Mouse (Mus musculus) heart, adult 9 months (tissue): ENCODE measurements around the gene Vmn2r19.
"Not testable (repeated sequence)": the region's sequence is repeated elsewhere in the genome, so short reads cannot be mapped to it uniquely, and the experiment has no call there.

Experiments used
- DNase-seq, 2 experiments: peaks; one replicate each; pipeline ENCODE4 v3.0.0; 2022; ENCODE audit warnings: low spot score in 2 of 2

Vmn2r19 gene

GRCm38 (mm10) chr6:123308033-123308432 is at the start of gene Vmn2r19:
TSS of gene Vmn2r19 (plus strand) at chr6:123308333.
- DNase-seq, result no peak

GRCm38 (mm10) chr6:123258946-123259345 is 49.2 kb upstream of the Vmn2r19 start:
- no peak for DNase-seq

DNA sequence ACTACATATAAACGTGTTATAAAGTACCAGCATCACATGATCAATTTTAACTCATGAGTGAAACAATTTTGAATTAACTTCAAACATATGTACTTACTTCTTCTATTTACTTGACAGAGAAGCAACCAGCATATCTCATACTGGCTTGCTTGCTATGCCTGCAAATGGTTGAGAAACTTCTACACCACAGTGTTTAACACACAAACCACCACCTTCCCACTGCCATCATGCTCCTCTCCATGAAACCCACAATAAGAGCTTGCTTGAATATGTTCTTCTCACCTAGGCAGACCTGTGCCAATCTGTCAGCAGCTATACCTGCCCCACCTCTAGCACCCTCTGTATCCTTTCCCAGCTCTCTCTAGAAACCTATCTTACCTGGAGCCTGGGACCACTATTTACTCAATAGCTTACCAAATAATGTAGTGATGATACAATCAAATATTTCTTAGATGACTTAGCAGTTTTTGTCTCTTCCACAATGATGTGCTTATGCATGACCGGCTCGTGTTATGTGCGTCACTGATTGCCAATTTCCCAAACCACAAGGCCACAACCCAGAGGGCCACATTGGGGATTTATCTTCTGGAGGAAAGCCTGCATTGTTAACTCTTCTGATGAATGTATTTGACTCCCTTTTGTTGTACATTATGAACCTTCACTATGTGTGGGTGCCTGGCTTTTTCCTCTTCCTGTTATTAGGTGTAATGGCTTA is 48.1 kb upstream of the Vmn2r19 start:
- no peak for DNase-seq

DNA sequence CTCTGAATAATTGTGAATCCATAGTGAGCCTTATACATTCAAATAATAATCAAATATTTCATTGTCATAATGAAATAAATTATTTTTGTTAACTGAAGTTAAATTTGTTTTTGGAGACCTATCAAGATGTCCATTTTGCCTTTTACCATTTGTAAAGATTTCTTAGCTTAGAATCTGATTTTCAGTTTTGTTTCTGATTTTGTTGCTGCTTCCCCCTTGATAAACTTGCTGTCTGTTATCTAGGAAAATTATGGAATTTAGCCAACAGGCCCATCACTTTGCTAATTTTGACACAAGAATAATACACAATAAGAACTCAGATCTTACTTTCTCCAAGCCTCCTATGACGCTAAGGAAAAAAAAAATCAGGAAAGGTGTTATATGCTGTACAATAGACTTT is 47.3 kb upstream of the Vmn2r19 start:
- DNase-seq, result no peak

DNA sequence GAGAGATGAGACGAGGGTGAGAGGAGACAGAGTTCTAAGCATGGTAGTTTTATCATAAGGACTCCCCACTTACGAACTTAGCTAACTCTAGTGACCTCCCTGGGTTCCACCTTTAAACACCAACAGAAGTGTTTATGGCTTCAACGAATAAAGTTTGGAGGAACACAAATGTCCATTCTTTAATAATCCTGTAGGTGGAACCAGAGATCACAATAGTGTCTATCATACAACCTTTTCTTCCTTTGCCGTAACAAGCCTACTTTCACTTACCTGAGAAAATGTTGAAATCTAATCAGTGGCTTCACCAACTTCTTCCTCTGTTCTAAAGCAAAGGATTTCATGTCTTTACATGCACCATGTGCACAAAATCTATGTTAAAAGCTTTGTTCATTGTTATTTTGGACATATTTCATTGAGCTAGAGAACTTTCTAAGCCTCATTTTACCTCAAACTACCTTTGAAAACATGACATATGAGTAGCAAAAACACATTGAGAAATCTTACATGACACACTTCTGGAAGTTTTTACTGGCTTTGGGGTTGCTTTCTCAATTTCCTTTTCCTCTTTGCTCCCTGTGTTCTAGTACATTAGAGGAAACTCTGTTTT is 46.5 kb upstream of the Vmn2r19 start, which contains the start of gene Clec4d:
Clec4d (plus strand) TSS at position 557 of the 607 bp plus-strand sequence.
- no peak for DNase-seq

DNA sequence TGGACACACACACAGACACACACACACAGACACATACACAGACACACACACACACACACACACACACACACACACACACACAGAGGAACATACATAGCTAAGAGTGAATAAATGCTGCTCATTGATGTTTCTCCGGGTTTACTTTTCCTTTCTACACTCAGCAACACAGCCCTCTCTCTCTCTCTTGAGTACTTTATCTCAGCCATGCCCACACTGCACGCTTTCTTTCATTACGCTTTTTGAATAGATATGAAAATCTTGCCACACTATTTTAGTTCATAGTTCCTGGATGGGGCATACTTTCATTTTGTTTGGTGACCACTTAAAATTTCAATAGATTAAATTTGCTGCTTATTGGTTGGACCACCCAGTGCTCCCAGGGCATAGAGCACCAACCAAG is 43.9 kb upstream of the Vmn2r19 start:
- no peak for DNase-seq

DNA sequence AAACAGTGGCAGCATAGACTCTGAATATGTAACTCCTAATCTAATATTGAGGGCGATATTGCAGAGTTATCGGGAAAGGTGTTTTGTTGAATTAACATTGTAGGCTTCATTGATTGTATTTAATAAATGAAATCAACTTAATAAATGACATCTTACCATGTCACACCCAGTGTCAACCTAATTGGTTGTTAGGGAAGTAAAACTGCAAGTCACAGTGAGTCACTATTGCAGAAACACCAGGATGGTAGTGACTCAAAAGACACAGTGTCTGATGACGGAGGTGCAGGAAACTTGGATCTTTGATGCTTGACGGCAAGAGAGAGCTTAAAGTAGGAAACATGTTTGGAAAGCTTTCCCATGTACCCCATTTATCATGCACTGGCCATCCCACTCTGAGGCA is 42.3 kb upstream of the Vmn2r19 start:
- DNase-seq, result no peak

DNA sequence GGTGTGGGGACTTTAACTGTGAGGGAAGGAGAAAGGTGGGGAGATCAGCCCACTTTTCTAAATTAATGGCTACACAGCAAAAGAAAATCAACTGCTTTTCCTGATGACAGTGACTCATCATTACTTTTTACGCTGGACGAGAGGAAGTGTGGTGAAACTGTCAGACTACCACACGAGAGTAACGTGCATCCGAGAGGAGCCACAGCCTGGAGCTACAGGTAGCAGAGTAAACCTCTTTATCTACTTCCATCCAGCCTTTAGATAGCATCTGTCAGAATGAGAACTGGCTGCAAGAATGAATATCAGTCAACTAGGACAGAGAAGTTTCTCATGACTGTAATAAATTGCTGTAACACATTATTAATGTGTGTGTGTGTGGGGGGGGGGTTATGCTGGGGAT is 41.2 kb upstream of the Vmn2r19 start:
- no peak for DNase-seq

DNA sequence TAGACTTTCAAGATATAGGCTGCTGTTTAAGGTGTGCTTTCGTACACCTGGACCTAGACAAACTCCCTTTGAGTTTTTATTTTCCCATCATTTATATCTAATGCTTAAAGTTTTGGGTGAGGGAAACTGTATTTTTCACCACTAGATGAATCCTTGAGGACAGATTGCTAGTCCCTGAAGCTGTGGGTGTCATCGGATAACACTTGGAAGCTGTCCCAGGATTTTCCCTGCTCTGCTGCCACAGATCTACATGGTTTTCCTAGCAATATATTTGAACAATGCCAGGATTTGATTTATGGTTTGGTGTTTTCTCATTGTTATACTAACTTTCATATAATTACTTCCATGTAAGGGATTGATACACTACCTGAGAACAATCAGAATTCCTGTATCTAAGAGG is 28.7 kb upstream of the Vmn2r19 start:
- no peak for DNase-seq

GRCm38 (mm10) chr6:123286311-123286710 is 21.8 kb upstream of the Vmn2r19 start:
- DNase-seq, result no peak

DNA sequence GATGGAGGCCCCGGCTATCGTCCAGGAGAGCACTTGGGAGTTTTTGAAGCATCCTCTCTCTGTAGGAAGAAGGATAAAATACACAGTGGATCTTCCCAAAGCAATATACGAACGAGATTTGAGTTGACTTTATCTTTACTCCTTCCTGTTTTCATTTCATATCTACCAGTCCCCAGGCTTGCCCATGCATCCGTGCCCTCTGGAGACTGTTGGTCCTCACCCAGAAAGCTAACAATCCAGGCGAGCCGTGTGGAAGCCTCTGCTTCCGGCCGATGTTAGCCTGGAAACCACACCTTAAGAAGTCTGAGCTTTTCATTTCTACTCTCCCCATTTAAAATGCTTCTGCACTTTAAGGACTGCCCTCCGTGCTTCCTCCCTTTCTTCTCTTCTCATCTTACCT is 19.2 kb upstream of the Vmn2r19 start:
- no peak for DNase-seq

DNA sequence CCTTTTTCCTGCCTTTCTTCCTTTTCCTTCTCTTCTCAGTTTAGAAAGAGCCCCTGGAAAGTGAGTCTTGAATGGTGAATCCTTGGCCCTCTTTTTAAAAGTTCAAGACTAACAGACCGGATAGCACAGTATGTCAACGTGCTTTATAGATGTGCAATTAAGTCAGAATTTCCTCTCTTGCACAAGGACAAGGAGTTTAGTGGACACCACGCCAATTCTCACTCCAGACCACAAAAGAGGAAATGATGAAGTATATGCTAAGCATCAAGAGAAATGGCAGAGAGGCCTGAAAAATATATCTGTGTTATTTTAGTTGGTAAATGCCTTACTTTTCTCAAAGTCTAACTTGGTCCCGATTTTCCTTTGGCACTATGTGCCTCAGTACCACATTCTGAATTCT is 18.4 kb upstream of the Vmn2r19 start, which contains the start of gene Clec4e:
Clec4e (minus strand) TSS at position 118 of the 400 bp plus-strand sequence.
- no peak for DNase-seq

DNA sequence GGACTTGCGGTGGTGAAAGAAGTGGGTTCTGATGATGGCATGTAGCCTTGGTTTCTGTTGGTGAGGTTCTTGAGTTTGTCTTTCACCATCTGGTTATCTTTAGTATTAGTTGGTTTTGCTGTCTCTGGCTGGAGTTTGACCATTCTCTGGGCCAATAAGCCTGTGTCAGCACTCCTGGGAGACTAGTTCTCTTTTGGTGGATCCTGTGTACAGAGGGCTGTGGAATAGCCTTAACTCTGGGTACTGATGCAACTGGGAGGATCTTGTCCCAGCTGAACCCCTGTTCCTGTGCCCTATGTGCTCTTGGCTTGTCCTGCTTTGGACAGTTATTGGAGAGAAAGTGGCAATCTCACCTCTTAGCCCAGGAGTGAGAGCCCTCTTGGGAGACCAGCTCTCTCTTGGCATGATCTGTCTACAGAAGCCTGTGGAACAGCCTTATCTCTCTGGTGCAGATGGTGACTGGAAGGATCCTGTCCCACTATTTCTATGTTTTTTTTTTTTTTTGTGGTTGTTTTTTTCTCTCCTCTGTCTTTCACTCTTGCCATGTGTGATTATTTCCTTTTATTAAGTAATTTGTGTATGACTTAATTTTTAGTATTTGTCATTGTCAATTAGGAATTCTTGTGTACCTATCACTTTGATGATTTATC is 15.3 kb upstream of the Vmn2r19 start:
- DNase-seq, result no peak

- DNase-seq, result not testable (repeated sequence)
These were observed 14.6 kb upstream of the Vmn2r19 start for GRCm38 (mm10) chr6:123293509-123293908.

DNA sequence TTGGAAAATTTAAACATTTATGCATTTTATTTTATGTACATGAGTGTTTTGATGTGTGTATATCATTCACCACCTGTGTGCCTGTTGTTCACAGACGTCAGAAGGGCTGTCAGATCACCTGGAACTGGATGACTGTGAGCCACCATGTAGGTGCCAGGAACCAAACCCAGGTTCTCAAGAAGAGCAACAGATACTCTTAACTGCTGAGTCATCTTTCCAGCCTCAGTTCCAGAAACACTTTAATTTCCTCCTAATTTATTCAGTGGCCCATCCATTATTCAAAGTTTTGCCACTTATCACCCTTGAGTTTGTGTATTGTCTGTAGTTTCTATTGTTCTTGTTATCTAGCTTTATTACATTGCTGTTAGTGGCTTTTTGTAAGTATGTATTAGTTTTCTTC is 11.4 kb upstream of the Vmn2r19 start:
- DNase-seq, result no peak

GRCm38 (mm10) chr6:123306315-123306714 is 1.8 kb upstream of the Vmn2r19 start:
- DNase-seq, result not testable (repeated sequence)

GRCm38 (mm10) chr6:123332503-123332902 is 24.4 kb downstream of the Vmn2r19 start:
- no peak for DNase-seq

DNA sequence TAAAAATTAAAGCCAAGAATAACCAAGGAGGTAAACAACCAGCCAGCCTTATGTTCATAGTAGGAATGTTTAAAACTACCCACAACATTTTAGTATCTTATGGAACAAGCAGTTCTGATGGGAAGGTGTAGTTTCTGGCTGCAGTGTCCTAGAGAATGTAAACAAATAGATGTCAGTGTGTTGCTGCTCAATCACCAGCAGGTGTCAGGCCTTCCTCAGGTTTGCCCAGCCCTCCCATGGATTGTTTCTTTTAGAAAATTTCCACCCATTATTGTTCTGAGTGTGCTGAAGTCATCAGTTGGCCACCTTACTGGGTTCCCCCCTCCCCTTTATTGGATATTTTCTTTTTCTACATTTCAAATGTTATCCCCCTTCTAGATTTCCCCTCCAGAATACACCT is 32.0 kb downstream of the Vmn2r19 start:
- DNase-seq, result no peak

GRCm38 (mm10) chr6:123346141-123346540 is 38.0 kb downstream of the Vmn2r19 start:
- no peak for DNase-seq
